Mouse (Mus musculus): ENCODE measurements around the gene Zfyve9.
"Not testable (repeated sequence)": the region's sequence is repeated elsewhere in the genome, so short reads cannot be mapped to it uniquely, and the experiment has no call there.

The Zfyve9 gene

GRCm38 (mm10) chr4:108724102-108724501 lies 56.5 kb downstream of the Zfyve9 start:
- DNase-seq (ENCODE audit: low spot score in 2 of 2), result no peak

GRCm38 (mm10) chr4:108721245-108721784 lies 59.3 kb downstream of the Zfyve9 start:
- DNase-seq (ENCODE audit: low spot score in 2 of 2), result no peak

- no peak for DNase-seq (ENCODE audit: low spot score in 2 of 2)
Measured at GRCm38 (mm10) chr4:108719349-108719748, 61.2 kb downstream of the Zfyve9 start, which contains the start of gene 3110021N24Rik. 3110021N24Rik (plus strand) TSS chr4:108719649.

- DNase-seq (ENCODE audit: low spot score in 2 of 2), result no peak
Measured at GRCm38 (mm10) chr4:108708209-108708608, 72.4 kb downstream of the Zfyve9 start.

GRCm38 (mm10) chr4:108696934-108697333 lies 83.7 kb downstream of the Zfyve9 start:
- no peak for DNase-seq (ENCODE audit: low spot score in 2 of 2)

- DNase-seq (ENCODE audit: low spot score in 2 of 2), result no peak
Measured at GRCm38 (mm10) chr4:108691469-108691868, 89.1 kb downstream of the Zfyve9 start.

GRCm38 (mm10) chr4:108690479-108690878 lies 90.1 kb downstream of the Zfyve9 start:
- no peak for DNase-seq (ENCODE audit: low spot score in 2 of 2)

- DNase-seq (ENCODE audit: low spot score in 2 of 2), result not testable (repeated sequence)
Measured at GRCm38 (mm10) chr4:108687098-108687497, 93.5 kb downstream of the Zfyve9 start.

- no peak for DNase-seq (ENCODE audit: low spot score in 2 of 2)
Measured at GRCm38 (mm10) chr4:108686156-108686555, 94.4 kb downstream of the Zfyve9 start.

GRCm38 (mm10) chr4:108664407-108664806 lies 116.2 kb downstream of the Zfyve9 start:
- no peak for DNase-seq (ENCODE audit: low spot score in 2 of 2)

- DNase-seq (ENCODE audit: low spot score in 2 of 2), result no peak
Measured at GRCm38 (mm10) chr4:108638752-108639151, 141.8 kb downstream of the Zfyve9 start.

- no peak for DNase-seq (ENCODE audit: low spot score in 2 of 2)
Measured at GRCm38 (mm10) chr4:108637721-108638120, 142.9 kb downstream of the Zfyve9 start.

GRCm38 (mm10) chr4:108635101-108635500 lies 145.5 kb downstream of the Zfyve9 start:
- DNase-seq (ENCODE audit: low spot score in 2 of 2), result no peak

- DNase-seq (ENCODE audit: low spot score in 2 of 2), result no peak
Measured at GRCm38 (mm10) chr4:108634696-108635095, 145.9 kb downstream of the Zfyve9 start.

- no peak for DNase-seq (ENCODE audit: low spot score in 2 of 2)
Measured at GRCm38 (mm10) chr4:108633703-108634102, 146.9 kb downstream of the Zfyve9 start.

GRCm38 (mm10) chr4:108631616-108632015 lies 149.0 kb downstream of the Zfyve9 start:
- no peak for DNase-seq (ENCODE audit: low spot score in 2 of 2)

GRCm38 (mm10) chr4:108630096-108630495 lies 150.5 kb downstream of the Zfyve9 start:
- DNase-seq (ENCODE audit: low spot score in 2 of 2), result no peak

GRCm38 (mm10) chr4:108629363-108629880 lies 151.2 kb downstream of the Zfyve9 start:
- DNase-seq (ENCODE audit: low spot score in 2 of 2), result no peak

- no peak for DNase-seq (ENCODE audit: low spot score in 2 of 2)
Measured at GRCm38 (mm10) chr4:108627066-108627465, 153.5 kb downstream of the Zfyve9 start.

- DNase-seq (ENCODE audit: low spot score in 2 of 2), result no peak
Measured at GRCm38 (mm10) chr4:108621504-108621903, 159.1 kb downstream of the Zfyve9 start.

- DNase-seq (ENCODE audit: low spot score in 2 of 2), result no peak
Measured at GRCm38 (mm10) chr4:108620536-108620935, 160.1 kb downstream of the Zfyve9 start.

- peak; percentile 84 to 87 for DNase-seq (ENCODE audit: low spot score in 2 of 2)
Measured at GRCm38 (mm10) chr4:108619587-108620341, 160.8 kb downstream of the Zfyve9 start, which contains the start of gene Cc2d1b. Cc2d1b (plus strand) TSS chr4:108619940.

- no peak for DNase-seq (ENCODE audit: low spot score in 2 of 2)
Measured at GRCm38 (mm10) chr4:108619165-108619564, 161.4 kb downstream of the Zfyve9 start.

All from frontal cortex, postnatal 14 days (tissue).